18 mouse cellular contexts compared by ENCODE assay signal in the genomic region with DNA sequence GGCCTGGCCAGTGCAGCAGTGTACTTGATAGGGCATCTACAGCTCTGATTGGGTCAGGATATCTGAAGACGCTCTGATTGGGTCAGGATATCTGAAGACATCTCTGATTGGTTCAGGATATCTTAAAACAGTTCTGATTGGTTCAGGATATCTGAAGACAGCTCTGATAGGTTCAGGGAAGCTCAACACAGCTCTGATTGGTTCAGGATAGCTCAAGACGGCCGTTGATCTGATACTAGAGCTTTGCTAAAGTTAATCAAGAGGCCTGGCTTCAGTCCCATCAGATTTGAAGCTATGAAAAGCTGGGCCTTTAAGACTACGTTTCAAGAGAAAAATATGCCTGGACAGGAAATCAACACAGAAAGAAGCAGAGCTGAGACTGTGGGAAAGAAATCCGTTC.
DNase-seq lines count a peak whose midpoint lies in the region; ATAC-seq and TF ChIP-seq lines count a peak whose summit lies in the region.
"Had no signal": no experiment of that assay in that cellular context is flagged by ENCODE, and none has a peak within 500 bp of the region (broad histone marks: within the 10 kb centered on the region; RNA-seq: fewer than 3 reads in every experiment).

No protein-coding gene starts in this region.

- DNase-seq in lung, adult 2 months, result no peak
- DNase-seq in NIH3T3 (ENCODE audit: low read depth), result peak; percentile 23
- no peak for DNase-seq in cerebellum, postnatal 25 days
- DNase-seq in gastrocnemius, postnatal 10 days, result no peak
- DNase-seq in embryo, embryonic 10.5 days (ENCODE audit: low spot score), result no peak
- DNase-seq: adrenal gland, adult 8-10 months; cerebellum, adult 9-10 months; gastrocnemius, postnatal 36 days; heart, postnatal 14 days; kidney, adult 11 months; right cerebral cortex, adult 18-20 months had no signal

- H3K4me3 ChIP-seq in lung, embryonic 15.5 days, result no peak overlapping the region
- no peak overlapping the region for H3K4me3 ChIP-seq in lung, adult 2 months (replicated peaks; ENCODE audit: extremely low read depth, low read depth, low read length)
- H3K4me3 ChIP-seq: forebrain, embryonic 12.5 days; limb, embryonic 15.5 days; stomach, embryonic 15.5 days had no signal

- TF ChIP-seq POLR2A in lung, adult 2 months (IDR thresholded peaks at IDR 0.05; ENCODE audit: borderline replicate concordance, extremely low read depth, low read depth, low read length), result no peak

- no peak overlapping the region for H3K4me2 ChIP-seq in lung, embryonic 15.5 days
- H3K4me2 ChIP-seq: forebrain, embryonic 12.5 days; hindbrain, embryonic 14.5 days; limb, embryonic 15.5 days; stomach, embryonic 15.5 days had no signal

- H3K36me3 ChIP-seq in lung, embryonic 15.5 days, result no peaks in the 10 kb centered on the region
- H3K36me3 ChIP-seq: forebrain, embryonic 12.5 days; limb, embryonic 15.5 days; stomach, embryonic 15.5 days had no signal

- H3K27ac ChIP-seq in lung, embryonic 15.5 days, result peak overlapping the region; percentile 43
- H3K27ac ChIP-seq: forebrain, embryonic 12.5 days; hindbrain, embryonic 14.5 days; limb, embryonic 15.5 days; stomach, embryonic 15.5 days had no signal

- 40% methylated on average over 5 of the region's 5 CpGs for WGBS in lung, embryonic 15.5 days
- 34% methylated on average over 5 of the region's 5 CpGs for WGBS in lung, adult 2 months

- no peaks in the 10 kb centered on the region for H3K9me3 ChIP-seq in lung, embryonic 15.5 days
- H3K9me3 ChIP-seq: forebrain, embryonic 12.5 days; limb, embryonic 15.5 days; stomach, embryonic 15.5 days had no signal

- TF ChIP-seq CTCF in lung, adult 2 months (IDR thresholded peaks at IDR 0.05; ENCODE audit: insufficient read depth, low read length), result no peak

- H3K4me1 ChIP-seq in lung, embryonic 15.5 days, result peaks cover 37% of the 10 kb centered on the region
- no peaks in the 10 kb centered on the region for H3K4me1 ChIP-seq in lung, adult 2 months (ENCODE audit: control insufficient read depth, insufficient read depth, low read length)

- H3K27me3 ChIP-seq in lung, embryonic 15.5 days, result no peaks in the 10 kb centered on the region
- H3K27me3 ChIP-seq: limb, embryonic 15.5 days; stomach, embryonic 15.5 days had no signal

- no peak overlapping the region for H3K9ac ChIP-seq in lung, embryonic 15.5 days
- H3K9ac ChIP-seq: forebrain, embryonic 12.5 days; hindbrain, embryonic 14.5 days; limb, embryonic 15.5 days; stomach, embryonic 15.5 days had no signal

- ATAC-seq in lung, embryonic 15.5 days (ENCODE audit: borderline replicate concordance, extremely low read depth, low FRiP score, low TSS enrichment), result no peak; the same call in 1 of the 2 replicates
- ATAC-seq in CD4-positive, CD25-positive, alpha-beta regulatory T cell, adult 4 months, result peak; percentile 60
- peak; percentile 57 for ATAC-seq in inflammation-experienced regulatory T-cells, adult 6 months
